Mouse (Mus musculus): Measurements from ENCODE around the gene Clip2. TPM values are rescaled to one million over a fixed set of nuclear protein-coding genes. Genes with fewer than 3 reads are reported as not detected.
"Not testable (repeated sequence)": the region's sequence is repeated elsewhere in the genome, so short reads cannot be mapped to it uniquely, and the experiment has no call there.

Clip2 gene
- polyA plus RNA-seq, 1 experiment from 2014 or later, result 9.8 TPM

- Histone ChIP-seq H3K9ac (no peak overlapping the region), H3K27ac (no peak overlapping the region), H3K4me1 (no peaks in the 10 kb centered on the region), H3K4me2 (no peak overlapping the region), H3K9me3 (no peaks in the 10 kb centered on the region), H3K27me3 (no peaks in the 10 kb centered on the region), H3K36me3 (replicated peaks) (peaks cover 76% of the 10 kb centered on the region), H3K4me3 (replicated peaks) (no peak overlapping the region)
- WGBS, result 96% methylated on average over 4 of the region's 4 CpGs
- ATAC-seq (ENCODE audit: low FRiP score), result no peak
These were observed 59.3 kb downstream of the Clip2 start for GRCm38 (mm10) chr5:134492956-134493355.

- peak; percentile 40 for ATAC-seq (ENCODE audit: low FRiP score)
- H3K36me3 ChIP-seq (replicated peaks), result peaks cover 65% of the 10 kb centered on the region
These were observed 60.4 kb downstream of the Clip2 start for GRCm38 (mm10) chr5:134491712-134492417.

GRCm38 (mm10) chr5:134491206-134491605 lies 61.0 kb downstream of the Clip2 start:
- H3K27me3 ChIP-seq, result no peaks in the 10 kb centered on the region
- no peak overlapping the region for H3K27ac ChIP-seq
- H3K4me1 ChIP-seq, result no peaks in the 10 kb centered on the region
- H3K36me3 ChIP-seq (replicated peaks), result peaks cover 59% of the 10 kb centered on the region
- no peaks in the 10 kb centered on the region for H3K9me3 ChIP-seq
- H3K4me3 ChIP-seq (replicated peaks), result no peak overlapping the region
- WGBS, result 94% methylated on average over 2 of the region's 2 CpGs
- H3K9ac ChIP-seq, result no peak overlapping the region
- no peak overlapping the region for H3K4me2 ChIP-seq
- ATAC-seq (ENCODE audit: low FRiP score), result no peak

More at GRCm38 (mm10) chr5:134491712-134492417, 60.4 kb downstream of the Clip2 start:
- Histone ChIP-seq H3K27ac (peak overlapping the region; percentile 42; the same call in 1 of the 2 replicates), H3K4me1 (no peaks in the 10 kb centered on the region), H3K9ac (no peak overlapping the region), H3K27me3 (no peaks in the 10 kb centered on the region), H3K9me3 (no peaks in the 10 kb centered on the region), H3K4me2 (no peak overlapping the region), H3K4me3 (replicated peaks) (no peak overlapping the region)
- WGBS, result 28% methylated on average over 18 of the region's 18 CpGs

GRCm38 (mm10) chr5:134490465-134490864 lies 61.8 kb downstream of the Clip2 start:
- Histone ChIP-seq H3K9ac (no peak overlapping the region), H3K27ac (no peak overlapping the region), H3K27me3 (no peaks in the 10 kb centered on the region), H3K36me3 (replicated peaks) (peaks cover 52% of the 10 kb centered on the region), H3K4me3 (replicated peaks) (no peak overlapping the region), H3K9me3 (no peaks in the 10 kb centered on the region), H3K4me1 (0 out of 2 replicates have a peak, but pooled peaks cover 2% of the 10 kb centered on the region), H3K4me2 (no peak overlapping the region)
- WGBS, result 88% methylated on average over 12 of the region's 12 CpGs
- ATAC-seq (ENCODE audit: low FRiP score), result no peak

- Histone ChIP-seq H3K36me3 (replicated peaks) (peaks cover 46% of the 10 kb centered on the region), H3K9me3 (no peaks in the 10 kb centered on the region), H3K27ac (no peak overlapping the region), H3K9ac (no peak overlapping the region), H3K4me1 (0 out of 2 replicates have a peak, but pooled peaks cover 2% of the 10 kb centered on the region), H3K4me2 (no peak overlapping the region), H3K27me3 (no peaks in the 10 kb centered on the region), H3K4me3 (replicated peaks) (no peak overlapping the region)
- 24% methylated on average over 9 of the region's 9 CpGs for WGBS
- no peak for ATAC-seq (ENCODE audit: low FRiP score)
These were observed 62.7 kb downstream of the Clip2 start for GRCm38 (mm10) chr5:134489583-134489982.

- H3K27me3 ChIP-seq, result no peaks in the 10 kb centered on the region
- H3K36me3 ChIP-seq (replicated peaks), result peaks cover 40% of the 10 kb centered on the region
- H3K27ac ChIP-seq, result no peak overlapping the region
- ATAC-seq (ENCODE audit: low FRiP score), result no peak
- 0 out of 2 replicates have a peak, but pooled peaks cover 2% of the 10 kb centered on the region for H3K4me1 ChIP-seq
- 97% methylated on average over 4 of the region's 4 CpGs for WGBS
- H3K4me3 ChIP-seq (replicated peaks), result no peak overlapping the region
- no peak overlapping the region for H3K4me2 ChIP-seq
- H3K9me3 ChIP-seq, result no peaks in the 10 kb centered on the region
- no peak overlapping the region for H3K9ac ChIP-seq
These were observed 63.6 kb downstream of the Clip2 start for GRCm38 (mm10) chr5:134488596-134488995.

GRCm38 (mm10) chr5:134488042-134488441 lies 64.2 kb downstream of the Clip2 start:
- H3K27ac ChIP-seq, result no peak overlapping the region
- WGBS, result 81% methylated on average over 10 of the region's 10 CpGs
- H3K9me3 ChIP-seq, result no peaks in the 10 kb centered on the region
- ATAC-seq (ENCODE audit: low FRiP score), result no peak
- H3K9ac ChIP-seq, result no peak overlapping the region
- no peak overlapping the region for H3K4me2 ChIP-seq
- 0 out of 2 replicates have a peak, but pooled peaks cover 2% of the 10 kb centered on the region for H3K4me1 ChIP-seq
- peaks cover 34% of the 10 kb centered on the region for H3K36me3 ChIP-seq (replicated peaks)
- no peaks in the 10 kb centered on the region for H3K27me3 ChIP-seq
- H3K4me3 ChIP-seq (replicated peaks), result no peak overlapping the region

GRCm38 (mm10) chr5:134485900-134486665 lies 66.2 kb downstream of the Clip2 start:
- ATAC-seq (ENCODE audit: low FRiP score), result peak; percentile 72
- Histone ChIP-seq H3K4me3 (replicated peaks) (no peak overlapping the region), H3K27ac (no peak overlapping the region), H3K9ac (no peak overlapping the region), H3K27me3 (no peaks in the 10 kb centered on the region), H3K4me1 (0 out of 2 replicates have a peak, but pooled peaks cover 2% of the 10 kb centered on the region), H3K36me3 (replicated peaks) (peaks cover 22% of the 10 kb centered on the region), H3K9me3 (no peaks in the 10 kb centered on the region), H3K4me2 (no peak overlapping the region)
- 61% methylated on average over 13 of the region's 13 CpGs for WGBS

GRCm38 (mm10) chr5:134485183-134485730 lies 67.0 kb downstream of the Clip2 start:
- Histone ChIP-seq H3K27me3 (no peaks in the 10 kb centered on the region), H3K4me2 (no peak overlapping the region), H3K27ac (no peak overlapping the region), H3K4me1 (0 out of 2 replicates have a peak, but pooled peaks cover 2% of the 10 kb centered on the region), H3K36me3 (replicated peaks) (peaks cover 14% of the 10 kb centered on the region), H3K9ac (no peak overlapping the region), H3K9me3 (no peaks in the 10 kb centered on the region), H3K4me3 (replicated peaks) (no peak overlapping the region)
- no peak for ATAC-seq (ENCODE audit: low FRiP score)
- 77% methylated on average over 7 of the region's 7 CpGs for WGBS

- Histone ChIP-seq H3K27me3 (no peaks in the 10 kb centered on the region), H3K36me3 (replicated peaks) (no peaks in the 10 kb centered on the region), H3K4me3 (replicated peaks) (no peak overlapping the region), H3K4me2 (no peak overlapping the region), H3K9ac (no peak overlapping the region), H3K9me3 (no peaks in the 10 kb centered on the region), H3K27ac (no peak overlapping the region), H3K4me1 (0 out of 2 replicates have a peak, but pooled peaks cover 2% of the 10 kb centered on the region)
- 83% methylated on average over 1 of the region's 1 CpGs for WGBS
- no peak for ATAC-seq (ENCODE audit: low FRiP score)
These were observed 68.9 kb downstream of the Clip2 start for GRCm38 (mm10) chr5:134483291-134483690.

- Histone ChIP-seq H3K4me1 (0 out of 2 replicates have a peak, but pooled peaks cover 2% of the 10 kb centered on the region), H3K27ac (no peak overlapping the region), H3K9me3 (no peaks in the 10 kb centered on the region), H3K4me2 (no peak overlapping the region), H3K27me3 (no peaks in the 10 kb centered on the region), H3K36me3 (replicated peaks) (no peaks in the 10 kb centered on the region), H3K4me3 (replicated peaks) (no peak overlapping the region), H3K9ac (no peak overlapping the region)
- ATAC-seq (ENCODE audit: low FRiP score), result no peak
- WGBS, result 63% methylated on average over 11 of the region's 11 CpGs
These were observed 69.9 kb downstream of the Clip2 start for GRCm38 (mm10) chr5:134482331-134482730.

- H3K36me3 ChIP-seq (replicated peaks); H3K27me3 ChIP-seq; H3K4me3 ChIP-seq (replicated peaks); H3K9me3 ChIP-seq; H3K27ac ChIP-seq; ATAC-seq (ENCODE audit: low FRiP score); H3K4me1 ChIP-seq; H3K4me2 ChIP-seq; H3K9ac ChIP-seq: not testable (repeated sequence)
These were observed 73.3 kb downstream of the Clip2 start for GRCm38 (mm10) chr5:134478886-134479285.
